Mouse (Mus musculus): ENCODE data around the gene Vps25.

Gene Vps25

DNA sequence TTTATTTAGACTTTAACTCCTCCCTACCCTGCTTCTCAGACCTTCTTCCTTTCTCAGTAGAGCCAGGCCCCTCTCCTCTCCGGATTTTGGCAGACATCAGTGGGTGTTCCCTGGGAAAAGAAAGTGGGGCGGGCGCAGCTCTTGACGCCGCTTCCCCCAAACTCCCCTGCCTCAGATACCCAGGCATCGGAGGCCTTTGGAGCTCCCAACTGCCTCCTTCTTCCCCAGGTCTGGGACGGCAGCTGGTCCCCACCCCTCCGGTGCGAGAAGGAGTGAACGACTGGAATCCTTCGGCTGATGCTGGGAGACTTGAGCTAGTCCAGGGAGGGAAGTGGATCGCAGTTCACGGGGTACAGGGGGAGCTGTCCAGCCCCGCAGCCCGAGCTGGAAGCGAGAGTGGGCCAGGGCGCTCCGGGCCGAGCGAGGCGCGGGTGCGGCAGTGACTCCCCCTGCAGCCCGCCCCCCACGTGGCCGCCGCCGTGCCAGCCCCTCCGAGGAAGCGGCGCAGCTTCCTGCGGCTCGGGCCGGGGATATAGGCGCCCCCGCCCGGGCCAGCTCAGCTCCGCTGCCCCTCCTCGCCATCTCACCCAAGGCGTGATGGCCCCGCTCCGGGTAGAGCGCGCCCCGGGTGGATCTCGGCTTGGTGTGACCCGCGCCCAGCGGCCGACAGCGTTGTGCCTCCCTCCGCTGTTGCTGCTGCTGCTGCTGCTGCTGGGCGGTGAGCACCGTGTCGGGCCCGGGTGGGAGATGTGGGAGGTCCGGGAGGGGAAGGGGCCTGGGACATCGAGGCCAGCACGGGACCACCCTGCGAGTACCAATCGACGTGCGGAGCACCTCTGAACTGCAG is 7.4 kb upstream of the Vps25 start, which contains the start of gene Ramp2:
Gene Ramp2 (plus strand): TSS at position 174 of the 847 bp plus-strand sequence.
- DNase-seq, result peak in 1 of 2 experiments; percentile 28

DNA sequence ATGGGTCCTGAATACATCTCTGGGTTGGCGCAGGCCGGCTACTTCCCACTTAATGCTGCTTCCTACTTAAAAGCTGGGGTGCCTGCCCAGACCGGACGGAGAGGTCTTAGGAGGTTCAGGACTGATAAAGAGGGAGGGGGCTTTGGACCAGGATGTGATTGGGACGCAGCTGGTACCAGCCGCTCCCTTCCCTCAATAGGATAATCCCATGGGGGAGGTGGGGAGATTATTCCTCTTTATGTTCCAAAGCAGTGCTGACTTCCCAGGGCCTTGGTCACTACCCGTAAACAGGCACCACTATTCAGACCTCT is 6.8 kb upstream of the Vps25 start:
- no peak for DNase-seq

DNA sequence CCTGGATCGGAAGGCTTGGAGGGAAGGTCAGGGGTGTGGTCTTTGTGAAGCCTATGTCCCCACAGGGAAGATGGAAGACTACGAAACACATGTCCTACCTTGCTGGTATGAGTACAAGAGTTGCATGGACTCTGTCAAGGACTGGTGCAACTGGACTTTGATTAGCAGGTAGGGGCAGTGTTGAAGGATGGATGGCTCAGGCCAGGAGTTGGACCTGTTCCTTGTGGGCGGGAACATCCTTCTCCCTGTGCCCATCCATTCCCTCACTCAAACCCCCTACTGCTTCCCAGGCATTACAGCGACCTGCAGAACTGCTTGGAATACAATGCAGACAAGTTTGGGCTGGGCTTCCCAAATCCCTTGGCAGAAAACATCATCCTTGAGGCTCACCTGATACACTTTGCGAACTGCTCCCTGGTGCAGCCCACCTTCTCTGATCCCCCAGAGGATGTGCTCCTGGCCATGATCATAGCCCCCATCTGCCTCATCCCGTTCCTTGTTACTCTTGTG is 5.9 kb upstream of the Vps25 start:
- no peak for DNase-seq

DNA sequence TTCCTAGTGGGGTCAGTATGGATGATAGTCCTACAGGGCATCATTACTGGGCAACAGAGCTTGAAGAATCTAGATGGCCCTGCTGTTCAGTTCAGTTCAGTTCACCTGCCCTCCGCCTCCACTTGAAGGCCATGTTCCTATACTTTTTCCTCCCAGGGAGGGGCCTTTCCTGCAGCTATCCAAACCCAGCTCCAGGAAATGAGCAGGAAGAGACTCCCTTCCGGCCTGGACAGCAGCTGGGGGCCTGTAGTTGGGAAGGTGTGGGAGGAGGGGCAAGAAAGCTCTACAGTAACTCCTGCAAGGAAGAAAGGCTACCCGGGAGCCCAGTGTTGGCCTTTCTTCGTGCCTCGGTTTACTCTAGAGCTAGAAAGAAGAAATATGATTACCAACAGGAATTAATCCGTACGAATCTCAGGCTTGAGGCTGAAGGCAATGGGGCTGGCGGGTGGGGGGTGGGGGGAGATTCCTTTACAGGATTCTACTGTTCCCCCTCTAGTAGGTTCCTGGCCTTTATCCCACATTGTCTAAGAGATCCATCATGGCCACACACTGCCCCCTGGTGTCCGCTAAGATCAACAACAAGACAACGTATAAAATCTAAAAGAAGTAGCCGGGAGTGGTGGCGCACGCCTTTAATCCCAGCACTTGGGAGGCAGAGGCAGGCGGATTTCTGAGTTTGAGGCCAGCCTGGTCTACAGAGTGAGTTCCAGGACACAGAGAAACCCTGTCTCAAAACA is 5.1 kb upstream of the Vps25 start:
- DNase-seq, result no peak

DNA sequence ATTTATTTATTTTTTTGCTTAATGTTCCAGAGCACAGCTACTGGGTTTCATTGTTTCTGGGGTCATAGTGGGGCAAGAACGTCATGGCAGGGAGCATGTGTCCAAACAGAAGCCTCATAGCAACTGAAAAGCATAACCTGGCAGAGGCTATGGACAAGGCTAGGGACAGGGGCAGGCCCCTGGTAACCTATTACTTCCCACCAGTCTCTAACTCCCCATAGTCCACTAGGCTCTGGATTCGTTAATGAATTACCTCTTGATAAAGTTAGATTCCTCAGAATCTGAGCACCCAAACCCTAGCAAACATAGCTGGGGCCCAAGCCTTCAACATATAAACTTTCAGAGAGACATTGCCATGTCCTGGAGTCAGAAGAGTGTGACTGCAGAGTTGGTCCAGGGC is 2.5 kb upstream of the Vps25 start:
- no peak for DNase-seq

DNA sequence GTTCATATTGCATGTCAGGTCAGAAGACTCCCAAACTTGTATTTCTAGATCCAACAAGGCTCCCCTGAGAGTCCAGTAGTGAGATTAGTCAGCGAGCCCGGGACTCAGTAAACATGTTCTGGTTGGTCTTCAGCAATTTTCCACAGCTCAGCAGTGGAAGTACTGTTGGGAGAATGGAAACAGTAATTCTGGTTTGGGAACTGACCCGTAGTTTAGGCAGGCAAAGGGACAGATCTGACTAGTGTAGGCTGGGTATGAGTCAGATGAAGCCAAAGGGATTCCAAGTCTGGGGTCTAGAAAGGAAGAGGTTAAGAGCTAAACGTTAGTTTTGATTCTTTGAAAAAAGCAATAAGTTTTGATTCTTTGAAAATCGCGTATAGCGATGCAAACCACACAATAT is 566 bp upstream of the Vps25 start:
- DNase-seq, result no peak

DNA sequence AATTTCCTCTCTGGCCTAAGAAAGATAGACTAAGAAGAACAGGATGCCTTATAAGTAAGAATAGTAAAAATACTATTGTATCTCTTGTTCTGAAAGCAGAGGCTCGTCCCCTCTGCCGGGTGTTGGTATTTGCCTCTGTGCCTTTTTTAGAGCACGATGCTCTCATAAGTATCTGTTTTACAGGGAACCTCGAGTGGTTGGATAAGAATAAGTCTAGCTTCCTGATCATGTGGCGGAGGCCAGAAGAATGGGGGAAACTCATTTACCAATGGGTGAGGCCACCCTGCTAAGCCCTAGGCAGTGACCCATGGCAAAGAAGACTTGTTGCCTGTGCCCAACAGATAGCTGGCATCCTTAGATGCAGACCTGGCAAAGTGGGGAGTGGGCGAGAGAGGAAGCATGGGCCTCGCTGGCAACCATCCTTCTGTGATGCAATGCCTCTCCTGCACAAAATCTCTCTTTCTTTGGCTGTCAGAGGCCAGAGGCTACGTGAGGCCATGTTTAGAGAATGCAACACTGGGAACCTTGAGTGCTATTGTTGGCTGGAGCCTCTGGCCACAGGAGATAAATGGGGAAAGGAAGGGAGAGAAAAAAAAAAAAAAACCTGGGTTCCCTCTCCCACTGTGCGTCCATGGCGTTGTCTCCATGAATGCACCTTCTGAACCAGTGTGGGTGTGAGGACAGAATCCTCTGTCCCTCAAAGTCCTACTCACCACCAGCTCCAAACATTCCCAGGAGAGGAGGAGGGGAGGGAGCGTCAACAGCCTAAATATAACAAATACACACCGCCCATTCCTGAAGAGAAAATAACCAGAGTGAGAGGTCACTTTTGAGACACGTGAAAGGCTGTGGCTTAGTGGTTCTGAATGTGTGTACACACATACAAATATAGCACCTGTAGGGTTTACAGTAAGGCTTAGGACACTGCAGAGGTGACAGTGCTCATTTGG is 2.6 kb downstream of the Vps25 start:
- DNase-seq, result no peak

DNA sequence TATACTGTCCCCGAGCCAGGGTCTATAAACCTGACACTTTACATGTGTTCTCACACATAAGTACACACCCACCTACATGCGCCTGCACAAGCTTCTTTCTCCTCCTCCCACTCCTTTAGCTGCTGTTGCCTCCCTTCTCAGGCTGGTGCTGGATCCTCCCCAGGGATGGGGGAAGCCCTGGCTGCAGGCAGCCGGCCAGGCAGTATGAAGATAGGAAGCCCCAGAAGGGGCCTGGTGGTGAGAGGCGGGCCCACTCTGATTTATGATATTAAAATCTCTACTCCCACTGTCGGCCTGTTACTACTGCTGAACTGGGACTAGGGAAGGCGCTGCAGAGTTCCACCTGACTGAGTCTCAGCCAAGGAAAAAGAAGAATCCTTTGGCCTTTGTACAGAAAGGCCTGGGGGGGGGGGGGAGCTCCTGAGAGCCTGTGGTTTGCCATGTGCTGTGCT is 5.8 kb downstream of the Vps25 start:
- no peak for DNase-seq

DNA sequence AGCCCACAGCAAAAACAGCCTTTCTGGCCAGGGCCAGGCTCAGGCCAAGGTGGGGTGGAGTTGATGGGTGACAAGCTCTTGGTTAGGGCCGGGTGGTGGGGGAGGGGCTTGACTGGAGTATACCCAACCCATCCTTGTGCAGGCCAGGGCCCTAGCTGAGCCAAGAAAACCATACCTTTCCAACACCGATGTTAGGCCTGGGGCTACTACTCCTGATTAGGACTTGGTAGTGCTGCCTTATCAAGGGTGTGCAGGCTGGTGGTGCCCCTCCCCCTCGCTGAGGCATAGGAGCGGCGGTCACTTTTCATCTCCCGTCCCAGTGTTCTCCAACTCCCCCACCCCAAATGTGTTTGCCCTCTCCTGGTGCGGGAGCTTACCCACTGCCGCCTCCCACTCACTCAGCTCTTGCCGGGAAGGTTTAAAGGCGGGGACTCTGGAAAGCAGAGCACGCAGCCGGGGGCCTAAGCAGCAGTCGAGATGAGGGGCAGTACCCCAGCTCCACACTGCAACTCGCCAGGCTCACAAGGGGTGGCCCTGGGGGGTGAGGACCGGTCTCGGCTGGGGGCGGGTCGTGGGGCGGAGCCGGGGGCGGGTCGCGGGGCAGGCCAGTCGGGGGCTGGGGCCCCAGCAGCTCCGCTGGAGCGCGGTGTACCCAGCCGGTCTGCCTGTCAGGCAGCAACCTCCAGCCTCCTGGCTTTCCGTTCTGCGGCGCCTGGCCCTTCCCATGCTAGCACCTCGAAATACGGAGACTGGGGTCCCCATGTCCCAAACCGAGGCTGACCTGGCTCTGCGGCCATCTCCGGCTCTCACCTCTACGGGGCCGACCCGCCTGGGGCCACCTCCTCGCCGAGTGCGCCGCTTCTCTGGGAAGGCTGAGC is 6.7 kb downstream of the Vps25 start, which contains the start of gene Wnk4:
Gene Wnk4 (plus strand): TSS at position 620 of the 878 bp plus-strand sequence.
- no peak for DNase-seq

DNA sequence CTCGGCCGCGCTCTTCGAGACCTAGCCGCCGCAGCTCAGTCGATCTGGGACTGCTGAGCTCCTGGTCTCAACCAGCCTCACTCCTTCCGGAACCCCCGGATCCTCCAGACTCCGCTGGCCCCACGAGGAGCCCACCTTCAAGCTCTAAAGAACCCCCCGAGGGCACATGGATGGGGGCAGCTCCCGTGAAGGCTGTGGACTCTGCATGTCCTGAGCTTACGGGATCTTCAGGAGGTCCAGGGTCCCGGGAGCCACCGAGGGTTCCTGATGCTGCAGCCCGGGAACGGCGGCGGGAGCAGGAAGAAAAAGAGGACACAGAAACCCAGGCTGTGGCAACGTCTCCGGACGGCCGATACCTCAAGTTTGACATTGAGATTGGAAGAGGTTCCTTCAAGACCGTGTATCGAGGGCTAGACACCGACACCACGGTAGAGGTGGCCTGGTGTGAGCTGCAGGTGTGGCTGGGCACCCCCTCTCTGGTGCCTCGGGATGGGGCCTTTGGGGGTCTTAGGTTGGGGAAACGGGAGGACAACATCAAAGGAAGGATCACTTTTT is 7.4 kb downstream of the Vps25 start:
- no peak for DNase-seq

DNA sequence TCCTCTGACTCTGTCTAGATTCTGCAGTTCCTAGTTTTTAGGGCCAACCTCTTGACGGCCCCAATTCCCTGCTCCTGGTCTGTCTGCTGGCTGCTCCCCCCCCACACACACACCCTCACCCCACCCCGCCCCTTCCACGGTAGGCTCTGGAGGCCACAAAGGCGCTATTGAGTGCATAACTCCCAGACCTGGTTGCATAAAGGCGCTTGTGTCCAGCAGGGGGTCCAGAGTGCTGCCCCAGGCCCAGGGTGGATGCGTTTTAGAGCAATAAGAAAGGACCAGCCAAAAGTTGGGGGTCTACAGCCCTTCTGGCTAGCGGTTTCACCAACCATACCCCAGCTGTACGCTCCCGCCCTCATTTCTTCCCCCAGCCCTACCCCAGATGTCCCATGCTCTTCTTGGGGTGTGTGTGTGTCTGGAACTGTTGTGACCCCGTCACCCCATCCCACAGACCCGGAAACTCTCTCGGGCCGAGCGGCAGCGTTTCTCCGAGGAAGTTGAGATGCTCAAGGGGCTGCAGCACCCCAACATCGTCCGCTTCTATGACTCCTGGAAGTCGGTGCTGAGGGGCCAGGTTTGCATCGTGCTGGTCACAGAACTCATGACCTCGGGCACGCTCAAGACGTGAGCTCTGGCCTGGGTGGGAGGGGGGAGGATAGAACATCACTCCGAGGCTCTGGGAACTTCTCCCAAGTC is 8.9 kb downstream of the Vps25 start:
- DNase-seq, result no peak

DNA sequence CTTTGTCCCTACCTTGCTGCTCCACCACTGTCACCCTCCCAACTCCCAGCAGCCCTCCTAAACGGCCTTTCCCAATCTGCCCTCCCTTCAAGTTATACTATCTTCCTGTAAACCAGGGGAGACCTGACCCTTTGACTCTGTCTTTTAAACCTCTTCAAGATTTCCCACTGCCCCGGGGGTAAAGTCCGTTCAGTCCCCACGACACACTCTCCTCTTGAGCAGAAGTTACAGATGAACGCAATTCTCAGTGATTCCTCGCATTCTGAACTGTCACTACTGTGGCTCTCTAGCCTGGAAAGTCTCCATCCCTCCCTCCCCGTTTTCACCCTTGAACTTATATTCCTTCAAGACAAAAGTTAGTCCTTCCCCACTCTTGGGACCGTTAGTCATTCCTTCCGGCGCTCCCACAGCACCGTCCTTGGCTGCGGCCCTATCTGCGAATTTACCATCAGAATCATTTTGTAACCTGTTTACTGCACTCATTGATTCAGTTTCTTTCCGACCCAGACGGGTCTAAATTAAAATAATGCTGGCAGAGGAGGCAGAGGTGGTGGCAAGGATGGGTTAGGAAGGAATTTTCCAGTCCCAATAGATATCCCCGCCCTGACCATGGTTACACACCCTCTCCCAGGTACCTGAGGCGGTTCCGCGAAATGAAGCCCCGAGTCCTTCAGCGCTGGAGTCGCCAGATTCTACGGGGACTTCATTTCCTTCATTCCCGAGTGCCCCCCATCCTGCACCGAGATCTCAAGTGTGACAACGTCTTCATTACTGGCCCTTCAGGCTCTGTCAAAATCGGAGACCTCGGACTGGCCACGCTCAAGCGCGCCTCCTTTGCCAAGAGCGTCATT is 9.9 kb downstream of the Vps25 start:
- no peak for DNase-seq

DNA sequence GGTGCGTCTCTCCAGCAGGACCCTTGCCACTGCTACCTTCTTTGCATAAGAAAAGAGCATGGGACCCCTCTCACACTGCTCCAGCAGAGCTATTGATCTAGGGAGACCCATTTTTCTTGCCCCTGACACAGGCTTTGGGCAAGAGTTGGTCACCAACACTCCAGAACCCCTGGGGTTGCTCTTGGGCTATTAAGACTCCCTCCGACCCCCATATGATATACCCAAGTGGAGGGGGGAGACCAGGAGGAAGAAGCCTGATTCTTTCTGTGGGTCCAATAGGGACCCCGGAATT is 10.4 kb downstream of the Vps25 start:
- DNase-seq, result no peak

DNA sequence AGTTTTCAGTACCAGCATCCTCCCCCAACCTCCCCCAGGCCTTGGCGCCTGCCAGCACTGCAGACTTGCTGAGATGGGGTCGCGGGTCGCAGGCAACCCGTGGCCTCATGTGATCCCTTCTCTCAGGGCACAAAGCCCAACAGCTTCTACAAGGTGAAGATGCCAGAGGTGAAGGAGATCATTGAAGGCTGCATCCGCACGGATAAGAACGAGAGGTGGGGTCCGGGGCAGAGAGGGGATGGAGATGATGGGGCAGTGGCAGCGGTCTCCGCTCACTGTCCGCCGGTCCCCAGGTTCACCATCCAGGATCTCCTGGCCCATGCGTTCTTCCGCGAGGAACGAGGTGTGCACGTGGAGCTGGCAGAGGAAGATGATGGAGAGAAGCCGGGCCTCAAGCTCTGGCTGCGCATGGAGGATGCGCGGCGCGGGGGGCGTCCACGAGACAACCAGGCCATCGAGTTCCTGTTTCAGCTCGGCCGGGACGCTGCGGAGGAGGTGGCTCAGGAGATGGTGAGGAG is 11.5 kb downstream of the Vps25 start:
- DNase-seq, result no peak

DNA sequence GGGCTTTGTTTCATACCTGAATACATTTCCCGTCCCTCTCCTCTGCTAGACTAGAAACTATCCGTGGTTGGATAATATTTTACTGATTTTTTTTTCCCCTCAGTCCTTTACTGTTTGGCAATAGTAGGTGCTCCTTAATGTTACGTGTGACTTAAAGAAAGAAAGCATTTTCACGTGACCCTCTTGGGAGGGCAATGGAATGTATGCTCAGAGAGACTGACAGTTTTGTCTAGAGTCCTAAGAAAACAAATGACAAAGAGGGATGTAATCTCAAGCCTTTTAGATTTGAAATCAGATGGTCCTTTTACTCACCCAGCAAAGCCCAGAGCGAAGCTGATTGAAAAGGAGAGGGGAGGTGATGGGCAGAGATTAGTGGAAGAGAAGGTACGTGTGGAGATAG is 12.4 kb downstream of the Vps25 start:
- no peak for DNase-seq

DNA sequence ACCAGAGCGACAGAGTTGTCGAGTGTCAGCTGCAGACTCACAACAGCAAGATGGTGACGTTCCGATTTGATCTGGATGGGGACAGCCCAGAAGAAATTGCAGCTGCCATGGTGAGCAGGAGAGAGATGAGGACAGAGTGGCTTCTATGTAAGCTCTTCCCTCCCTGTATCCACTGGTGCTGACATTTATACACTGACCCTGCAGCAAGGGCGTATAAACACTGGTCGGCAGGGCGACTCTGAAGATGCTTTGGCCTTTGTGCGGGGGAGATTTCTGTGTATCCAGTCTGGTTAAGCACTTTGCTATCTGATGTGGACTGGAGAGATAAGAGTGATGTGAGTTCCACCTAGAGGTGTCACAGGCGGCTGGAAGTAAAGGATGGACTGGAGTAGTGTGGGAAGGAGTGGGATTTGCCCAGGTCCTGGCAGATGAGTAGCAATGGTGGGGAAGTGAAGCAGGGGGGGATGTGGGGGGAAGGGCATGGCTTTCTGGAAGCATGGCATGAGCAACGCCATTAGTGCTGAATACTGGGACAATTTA is 16.1 kb downstream of the Vps25 start:
- DNase-seq, result no peak

DNA sequence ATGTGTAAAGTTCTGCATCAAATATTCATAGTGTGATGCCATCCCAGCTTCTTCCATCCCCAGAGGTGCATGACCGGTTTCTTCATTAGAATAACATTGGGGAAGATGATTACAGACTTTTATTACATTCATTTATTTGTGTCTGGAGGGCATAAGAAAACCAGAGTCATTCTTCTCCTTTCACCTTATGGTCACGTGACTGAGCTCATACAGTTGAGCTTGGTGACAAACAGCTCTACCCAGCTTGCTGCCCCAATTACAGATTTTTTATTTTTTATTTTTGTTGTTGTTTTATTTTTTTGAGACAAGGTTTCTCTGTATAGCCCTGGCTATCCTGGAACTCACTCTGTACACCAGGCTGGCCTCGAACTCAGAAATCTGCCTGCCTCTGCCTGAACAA is 18.9 kb downstream of the Vps25 start:
- no peak for DNase-seq

DNA sequence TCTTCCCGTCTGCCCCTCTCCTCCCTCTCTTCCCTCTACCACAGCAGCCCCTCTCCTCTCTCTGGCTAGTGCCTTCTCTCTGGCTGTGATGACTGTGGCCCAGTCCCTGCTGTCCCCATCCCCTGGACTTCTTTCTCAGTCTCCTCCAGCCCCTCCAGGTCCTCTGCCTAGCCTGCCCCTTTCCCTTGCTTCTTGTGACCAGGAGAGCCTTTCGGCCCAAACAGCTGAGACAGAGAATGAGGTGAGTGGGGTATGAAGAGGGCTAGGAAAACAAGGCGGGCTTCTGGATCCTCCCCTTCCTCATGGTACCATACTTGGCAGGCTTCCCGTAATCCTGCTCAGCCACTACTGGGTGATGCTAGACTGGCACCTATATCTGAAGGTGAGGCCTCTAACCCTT is 21.8 kb downstream of the Vps25 start:
- DNase-seq, result no peak

DNA sequence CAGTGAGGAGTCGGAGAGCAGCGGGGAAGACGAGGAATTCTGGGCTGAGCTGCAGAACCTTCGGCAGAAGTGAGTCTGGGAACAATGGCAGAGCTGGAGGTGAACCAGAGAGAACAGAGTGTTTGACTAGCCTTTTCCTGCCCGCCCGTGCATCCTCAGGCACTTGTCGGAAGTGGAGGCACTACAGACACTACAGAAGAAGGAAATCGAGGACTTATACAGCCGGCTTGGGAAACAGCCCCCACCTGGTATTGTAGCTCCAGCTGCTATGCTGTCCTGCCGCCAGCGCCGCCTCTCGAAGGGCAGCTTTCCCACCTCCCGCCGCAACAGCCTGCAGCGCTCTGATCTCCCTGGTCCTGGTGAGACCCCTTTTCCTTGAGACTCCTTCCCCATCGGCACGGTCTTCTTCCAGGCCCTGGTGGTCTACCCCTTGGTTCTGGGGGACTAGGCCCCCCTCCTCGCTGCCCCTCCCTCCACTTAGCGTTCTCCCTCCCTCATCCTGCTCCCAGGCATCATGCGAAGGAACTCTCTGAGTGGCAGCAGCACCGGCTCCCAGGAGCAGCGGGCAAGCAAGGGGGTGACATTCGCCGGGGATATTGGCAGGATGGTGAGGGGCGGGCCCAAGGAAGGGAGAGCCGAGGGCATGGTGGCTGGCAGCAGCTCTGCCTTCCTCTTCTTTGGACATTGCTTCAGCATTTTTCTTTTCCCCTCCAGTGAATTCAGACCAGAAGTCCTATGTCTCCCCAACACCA is 23.0 kb downstream of the Vps25 start:
- no peak for DNase-seq

Data from thymus, adult 18-20 months (tissue).